Mouse (Mus musculus): ENCODE data around the gene Cux1.

Gene Cux1

GRCm38 (mm10) chr5:136510609-136511008 lies 56.7 kb downstream of the Cux1 start:
- no peak for DNase-seq (ENCODE audit: low spot score in 2 of 2)

GRCm38 (mm10) chr5:136507629-136508028 lies 59.7 kb downstream of the Cux1 start:
- DNase-seq (ENCODE audit: low spot score in 2 of 2) = no peak

- no peak for DNase-seq (ENCODE audit: low spot score in 2 of 2)
Measured at GRCm38 (mm10) chr5:136506262-136506661, 61.0 kb downstream of the Cux1 start.

GRCm38 (mm10) chr5:136502491-136503086 lies 64.7 kb downstream of the Cux1 start:
- no peak for DNase-seq (ENCODE audit: low spot score in 2 of 2)

- no peak for DNase-seq (ENCODE audit: low spot score in 2 of 2)
Measured at GRCm38 (mm10) chr5:136500307-136500871, 66.9 kb downstream of the Cux1 start.

- no peak for DNase-seq (ENCODE audit: low spot score in 2 of 2)
Measured at GRCm38 (mm10) chr5:136499316-136499715, 68.0 kb downstream of the Cux1 start.

- DNase-seq (ENCODE audit: low spot score in 2 of 2) = no peak
Measured at GRCm38 (mm10) chr5:136498741-136499140, 68.5 kb downstream of the Cux1 start.

- DNase-seq (ENCODE audit: low spot score in 2 of 2) = no peak
Measured at GRCm38 (mm10) chr5:136497301-136497700, 70.0 kb downstream of the Cux1 start.

- DNase-seq (ENCODE audit: low spot score in 2 of 2) = no peak
Measured at GRCm38 (mm10) chr5:136495581-136495980, 71.7 kb downstream of the Cux1 start.

GRCm38 (mm10) chr5:136494927-136495326 lies 72.4 kb downstream of the Cux1 start:
- no peak for DNase-seq (ENCODE audit: low spot score in 2 of 2)

GRCm38 (mm10) chr5:136494288-136494687 lies 73.0 kb downstream of the Cux1 start:
- no peak for DNase-seq (ENCODE audit: low spot score in 2 of 2)

GRCm38 (mm10) chr5:136489450-136489849 lies 77.8 kb downstream of the Cux1 start:
- no peak for DNase-seq (ENCODE audit: low spot score in 2 of 2)

GRCm38 (mm10) chr5:136488721-136489120 lies 78.6 kb downstream of the Cux1 start:
- no peak for DNase-seq (ENCODE audit: low spot score in 2 of 2)

- no peak for DNase-seq (ENCODE audit: low spot score in 2 of 2)
Measured at GRCm38 (mm10) chr5:136488223-136488622, 79.1 kb downstream of the Cux1 start.

GRCm38 (mm10) chr5:136487397-136488093 lies 79.7 kb downstream of the Cux1 start:
- DNase-seq (ENCODE audit: low spot score in 2 of 2) = no peak

- peak in 1 of 2 experiments; percentile 53 for DNase-seq (ENCODE audit: low spot score in 2 of 2)
Measured at GRCm38 (mm10) chr5:136486401-136486800, 80.9 kb downstream of the Cux1 start.

GRCm38 (mm10) chr5:136485397-136485796 lies 81.9 kb downstream of the Cux1 start:
- DNase-seq (ENCODE audit: low spot score in 2 of 2) = no peak

- no peak for DNase-seq (ENCODE audit: low spot score in 2 of 2)
Measured at GRCm38 (mm10) chr5:136482434-136482833, 84.9 kb downstream of the Cux1 start.

- DNase-seq (ENCODE audit: low spot score in 2 of 2) = no peak
Measured at GRCm38 (mm10) chr5:136480541-136480940, 86.7 kb downstream of the Cux1 start.

GRCm38 (mm10) chr5:136479801-136480200 lies 87.5 kb downstream of the Cux1 start:
- DNase-seq (ENCODE audit: low spot score in 2 of 2) = no peak

- DNase-seq (ENCODE audit: low spot score in 2 of 2) = no peak
Measured at GRCm38 (mm10) chr5:136479024-136479763, 88.1 kb downstream of the Cux1 start.

GRCm38 (mm10) chr5:136476272-136476671 lies 91.0 kb downstream of the Cux1 start:
- DNase-seq (ENCODE audit: low spot score in 2 of 2) = peak in 1 of 2 experiments; percentile 44
